Mouse (Mus musculus) thymus, adult 2 months (tissue): ENCODE measurements around the gene Gm28374.

Experiments
- CTCF ChIP-seq: fragments of 200-500 bp; IDR thresholded peaks from 2 replicates; pipeline ENCODE4 v1.5.1; 2012; ENCODE audit warnings: mild to moderate bottlenecking, control low read depth, low read length, moderate library complexity, borderline replicate concordance; ENCODE audit not compliant: control insufficient read depth, poor library complexity, insufficient read depth; ENCODE audit errors: extremely low read depth
- POLR2A ChIP-seq: fragments of 200-500 bp; IDR thresholded peaks from 2 replicates; pipeline ENCODE4 v1.6.1; 2012; ENCODE audit warnings: mild to moderate bottlenecking, low read length, control low read depth, moderate library complexity; ENCODE audit not compliant: control insufficient read depth, poor library complexity, insufficient read depth; ENCODE audit errors: extremely low read depth

GRCm38 (mm10) chr19:6040002-6040401, 42.1 kb downstream of the Gm28374 start:
- TF ChIP-seq POLR2A, result no peak
- TF ChIP-seq CTCF, result no peak
